Mouse (Mus musculus): ENCODE data around the gene Thpo.

Thpo gene

GRCm38 (mm10) chr16:20724338-20724748 is 10.0 kb downstream of the Thpo start:
- DNase-seq (ENCODE audit: low read depth, low spot score), result peak; percentile 66

GRCm38 (mm10) chr16:20723247-20723646 is 11.1 kb downstream of the Thpo start:
- DNase-seq (ENCODE audit: low read depth, low spot score), result no peak

GRCm38 (mm10) chr16:20722736-20723135 is 11.6 kb downstream of the Thpo start:
- no peak for DNase-seq (ENCODE audit: low read depth, low spot score)

GRCm38 (mm10) chr16:20721808-20722207 is 12.5 kb downstream of the Thpo start:
- DNase-seq (ENCODE audit: low read depth, low spot score), result no peak

GRCm38 (mm10) chr16:20717978-20718670 is 16.2 kb downstream of the Thpo start:
- DNase-seq (ENCODE audit: low read depth, low spot score), result no peak

- DNase-seq (ENCODE audit: low read depth, low spot score), result peak; percentile 94
Measured at GRCm38 (mm10) chr16:20717181-20717977, 16.9 kb downstream of the Thpo start, which contains the start of the genes Polr2h and Clcn2. Polr2h (plus strand) TSS chr16:20717665. Clcn2 (minus strand) TSS chr16:20717746.

- DNase-seq (ENCODE audit: low read depth, low spot score), result no peak
Measured at GRCm38 (mm10) chr16:20716841-20717180, 17.5 kb downstream of the Thpo start.

- DNase-seq (ENCODE audit: low read depth, low spot score), result peak; percentile 78
Measured at GRCm38 (mm10) chr16:20715976-20716840, 18.1 kb downstream of the Thpo start.

GRCm38 (mm10) chr16:20715566-20715965 is 18.7 kb downstream of the Thpo start:
- DNase-seq (ENCODE audit: low read depth, low spot score), result no peak

- no peak for DNase-seq (ENCODE audit: low read depth, low spot score)
Measured at GRCm38 (mm10) chr16:20715161-20715560, 19.1 kb downstream of the Thpo start.

- no peak for DNase-seq (ENCODE audit: low read depth, low spot score)
Measured at GRCm38 (mm10) chr16:20714307-20715080, 19.8 kb downstream of the Thpo start.

GRCm38 (mm10) chr16:20712889-20713288 is 21.4 kb downstream of the Thpo start:
- DNase-seq (ENCODE audit: low read depth, low spot score), result no peak

GRCm38 (mm10) chr16:20712190-20712589 is 22.1 kb downstream of the Thpo start:
- DNase-seq (ENCODE audit: low read depth, low spot score), result no peak

GRCm38 (mm10) chr16:20710810-20711209 is 23.5 kb downstream of the Thpo start:
- no peak for DNase-seq (ENCODE audit: low read depth, low spot score)

- no peak for DNase-seq (ENCODE audit: low read depth, low spot score)
Measured at GRCm38 (mm10) chr16:20710370-20710769, 23.9 kb downstream of the Thpo start.

GRCm38 (mm10) chr16:20708939-20709734 is 25.2 kb downstream of the Thpo start:
- DNase-seq (ENCODE audit: low read depth, low spot score), result no peak

GRCm38 (mm10) chr16:20708220-20708938 is 25.9 kb downstream of the Thpo start:
- DNase-seq (ENCODE audit: low read depth, low spot score), result no peak

- no peak for DNase-seq (ENCODE audit: low read depth, low spot score)
Measured at GRCm38 (mm10) chr16:20706407-20707055, 27.8 kb downstream of the Thpo start.

- no peak for DNase-seq (ENCODE audit: low read depth, low spot score)
Measured at GRCm38 (mm10) chr16:20705786-20706185, 28.5 kb downstream of the Thpo start.

Data from forelimb bud, embryonic 11.5 days (tissue).